Mouse (Mus musculus) liver, embryonic 14.5 days (tissue): ENCODE data around the gene Cd109. TPM values are rescaled to one million over a fixed set of nuclear protein-coding genes. Genes with fewer than 3 reads are reported as not detected.
A peak's percentile ranks its signal among the peaks of the same experiment; 100 is the strongest.

ENCODE experiments used
- ATAC-seq: fragments of 200-750 bp; cut with Nextera tagmentation; 2 replicates; pipeline ENCODE4 v1.8.0; 2017; ENCODE audit warnings: moderate number of reproducible peaks, mild to moderate bottlenecking, moderate library complexity; ENCODE audit not compliant: insufficient read depth
- DNase-seq, 3 experiments: peaks; one replicate each; pipeline ENCODE4 v3.0.0-alpha.2; 2012 to 2013; ENCODE audit warnings: low read depth in 3 of 3, low spot score in 3 of 3
- H3K27ac ChIP-seq: fragments of 300-500 bp; sonication (generic); 2 replicates; pipeline ENCODE4 v1.5.1; 2014; ENCODE audit warnings: moderate library complexity, mild to moderate bottlenecking, control low read depth, inconsistent platforms
- H3K27me3 ChIP-seq: fragments of 300-500 bp; sonication (generic); 2 replicates; pipeline ENCODE4 v1.6.1; 2014; ENCODE audit warnings: mild to moderate bottlenecking, low read length, moderate library complexity; ENCODE audit not compliant: control insufficient read depth, insufficient read depth
- H3K36me3 ChIP-seq: fragments of 300-500 bp; sonication (generic); replicated peaks from 2 replicates; pipeline ENCODE4 v1.6.1; 2014; ENCODE audit warnings: low read depth; ENCODE audit not compliant: control insufficient read depth, insufficient read depth
- H3K4me1 ChIP-seq, 2 experiments: fragments of 200-500 bp in 1 of 2; fragments of 300-500 bp in 1 of 2; sonication (generic) in 1 of 2; replicated peaks; 2 replicates each; pipeline ENCODE4 v1.6.1; 2012 to 2014; ENCODE audit warnings: antibody characterized with exemption in 1 of 2, inconsistent platforms in 1 of 2, low read length in 1 of 2; ENCODE audit not compliant: control insufficient read depth in 2 of 2, insufficient read depth in 2 of 2
- H3K4me2 ChIP-seq: fragments of 300-500 bp; sonication (generic); 2 replicates; pipeline ENCODE4 v1.6.1; 2014; ENCODE audit warnings: low read depth, mild to moderate bottlenecking, control low read depth, moderate library complexity
- H3K4me3 ChIP-seq, 2 experiments: fragments of 200-500 bp in 1 of 2; fragments of 300-500 bp in 1 of 2; sonication (generic) in 1 of 2; 2 replicates each; pipeline ENCODE4 v1.5.1; 2012 to 2014; ENCODE audit warnings: low read depth in 2 of 2, low read length in 2 of 2, mild to moderate bottlenecking in 2 of 2, control low read depth in 1 of 2, inconsistent platforms in 1 of 2, moderate library complexity in 1 of 2; ENCODE audit not compliant: insufficient read depth in 1 of 2
- H3K9ac ChIP-seq: fragments of 300-500 bp; sonication (generic); replicated peaks from 2 replicates; pipeline ENCODE4 v1.6.1; 2014; ENCODE audit warnings: mild to moderate bottlenecking, control low read depth, moderate library complexity
- H3K9me3 ChIP-seq: fragments of 300-500 bp; sonication (generic); 2 replicates; pipeline ENCODE4 v1.6.1; 2016; ENCODE audit warnings: low read length, mixed read lengths; ENCODE audit not compliant: control insufficient read depth
- CTCF ChIP-seq: IDR thresholded peaks from 2 replicates; pipeline ENCODE4 v1.5.1; 2016; ENCODE audit warnings: antibody characterized with exemption, low read depth, control low read depth
- EP300 ChIP-seq: IDR thresholded peaks from 2 replicates; pipeline ENCODE4 v1.6.1; 2016; ENCODE audit warnings: antibody characterized with exemption, low read depth
- WGBS: fragments of 180-500 bp; shearing (Covaris S2); extraction: QIAGEN DNeasy Blood & Tissue Kit; methylation state at CpG from one replicate; pipeline ENCODE4 v1.1.7; 2014; ENCODE audit not compliant: insufficient replicate concordance; 5-methylcytosine and 5-hydroxymethylcytosine counted together
- polyA plus RNA-seq, 2 experiments: library from polyadenylated mRNA; depleted of rRNA in 1 of 2; stranded (reverse) in 1 of 2; unstranded in 1 of 2; fragments of >200 nt; fragmentation: Nextera tagmentation in 1 of 2; extraction: Ambion mirVana in 1 of 2; gene quantifications; 2 replicates each; pipeline versions ENCODE4 v1.2.1 to v1.2.3; 2012 to 2014

Cd109 gene
- polyA plus RNA-seq, 2 experiments, result 0.06 to 0.07 TPM

- DNase-seq (no peak), ATAC-seq (no peak)
- H3K27me3 ChIP-seq, result no peaks in the 10 kb centered on the region
- no peak overlapping the region for H3K27ac ChIP-seq
- no peak for TF ChIP-seq EP300
- TF ChIP-seq CTCF, result no peak
- WGBS, result 66% methylated on average over 13 of the region's 13 CpGs
- no peak overlapping the region for H3K4me2 ChIP-seq
- no peak overlapping the region for H3K9ac ChIP-seq
- no peak overlapping the region for H3K4me3 ChIP-seq
- H3K9me3 ChIP-seq, result no peaks in the 10 kb centered on the region
- no peaks in the 10 kb centered on the region for H3K4me1 ChIP-seq
- no peaks in the 10 kb centered on the region for H3K36me3 ChIP-seq
These were observed 56.2 kb downstream of the Cd109 start for GRCm38 (mm10) chr9:78671446-78671985.

GRCm38 (mm10) chr9:78700691-78701090 lies 85.3 kb downstream of the Cd109 start:
- Histone ChIP-seq H3K9me3 (no peaks in the 10 kb centered on the region), H3K4me1 (no peaks in the 10 kb centered on the region), H3K9ac (no peak overlapping the region), H3K36me3 (no peaks in the 10 kb centered on the region), H3K27me3 (no peaks in the 10 kb centered on the region), H3K4me3 (no peak overlapping the region), H3K27ac (no peak overlapping the region), H3K4me2 (no peak overlapping the region)
- DNase-seq (peak; percentile 13 to 22 (median 16)), ATAC-seq (no peak)
- 0% methylated on average over 1 of the region's 1 CpGs for WGBS
- TF ChIP-seq EP300, result no peak
- peak; percentile 81 for TF ChIP-seq CTCF

DNA sequence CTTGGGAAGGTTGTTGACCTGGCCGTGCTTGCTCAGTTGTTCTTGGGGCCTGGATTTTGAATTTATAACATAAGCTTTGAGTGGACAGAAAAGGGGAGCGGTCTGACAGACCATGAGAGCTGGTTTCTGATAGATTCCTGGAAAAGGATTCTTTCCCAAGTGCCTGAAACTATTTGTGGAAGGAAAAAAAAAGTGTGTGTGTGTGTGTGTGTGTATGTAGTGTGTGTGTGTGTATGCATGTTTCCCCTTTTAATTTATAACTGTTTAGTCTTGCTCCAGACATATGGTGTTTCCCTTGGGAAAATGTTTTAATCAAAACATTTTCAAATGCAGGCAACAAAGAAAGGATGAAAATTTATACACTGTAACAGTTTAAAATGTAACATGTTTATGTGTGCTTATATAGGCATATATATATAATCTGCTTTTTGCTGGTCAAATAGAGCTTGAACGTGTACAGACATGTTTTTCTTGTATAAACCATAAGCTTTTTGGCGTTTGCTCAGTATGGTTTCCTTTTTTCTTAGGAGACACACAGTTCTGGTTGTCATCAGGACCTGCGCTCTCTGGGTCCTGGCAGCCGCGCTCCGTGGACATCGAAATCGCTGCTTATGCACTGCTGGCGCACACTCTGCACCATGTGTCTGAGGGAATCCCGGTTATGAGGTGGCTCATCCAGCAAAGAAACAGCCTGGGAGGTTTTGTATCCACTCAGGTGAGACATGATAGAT lies 87.3 kb downstream of the Cd109 start:
- no peaks in the 10 kb centered on the region for H3K4me1 ChIP-seq
- H3K27ac ChIP-seq, result no peak overlapping the region
- H3K4me3 ChIP-seq, result no peak overlapping the region
- no peak overlapping the region for H3K4me2 ChIP-seq
- ATAC-seq (no peak), DNase-seq (no peak)
- TF ChIP-seq EP300 (no peak), CTCF (no peak)
- H3K9ac ChIP-seq, result no peak overlapping the region
- 80% methylated on average over 12 of the region's 12 CpGs for WGBS
- no peaks in the 10 kb centered on the region for H3K27me3 ChIP-seq
- H3K36me3 ChIP-seq, result no peaks in the 10 kb centered on the region
- no peaks in the 10 kb centered on the region for H3K9me3 ChIP-seq

DNA sequence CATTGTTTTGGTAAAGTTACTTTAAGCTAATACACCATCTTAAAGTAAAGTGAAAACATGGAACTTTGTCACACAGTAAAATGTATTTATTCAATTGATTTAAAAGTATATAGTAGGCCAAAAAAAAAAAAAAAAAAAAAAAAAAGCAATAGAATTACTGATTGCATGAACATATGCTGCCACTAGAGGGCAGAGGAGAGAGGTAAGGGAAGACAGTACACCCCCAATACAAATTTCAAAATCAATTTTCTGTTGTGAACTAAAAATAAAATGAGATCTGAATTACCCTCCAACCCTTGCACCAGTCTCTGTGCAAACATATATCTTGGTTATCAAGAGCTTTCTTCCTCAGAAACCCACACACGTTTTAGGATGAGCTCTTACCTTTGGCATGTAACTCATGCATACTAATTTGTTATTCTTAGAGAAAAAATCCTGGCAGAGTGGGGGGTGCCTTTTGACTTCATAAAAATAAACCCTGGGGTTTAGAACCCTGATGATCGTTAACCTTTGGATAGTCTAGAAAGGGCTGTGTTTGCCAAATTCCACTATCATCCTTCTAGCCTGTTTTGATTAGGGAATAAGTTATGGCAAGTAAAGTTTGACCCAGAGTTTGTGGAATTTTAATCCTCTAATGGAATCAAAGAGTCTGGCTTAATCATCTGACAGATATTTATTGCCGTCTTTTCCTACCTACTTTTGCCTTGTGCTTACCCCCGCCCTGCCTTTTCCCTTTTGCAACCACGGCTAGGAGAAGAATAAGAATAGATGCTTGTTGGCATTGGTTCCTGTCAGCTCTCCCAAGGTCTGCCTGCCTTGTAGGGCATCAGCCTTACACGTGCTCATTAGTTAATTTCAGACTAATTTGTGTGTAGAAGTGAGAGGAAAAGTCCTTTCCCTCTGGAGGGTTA lies 105.8 kb downstream of the Cd109 start:
- no peak overlapping the region for H3K9ac ChIP-seq
- no peaks in the 10 kb centered on the region for H3K27me3 ChIP-seq
- no peak overlapping the region for H3K27ac ChIP-seq
- TF ChIP-seq EP300 (no peak), CTCF (peak; percentile 42; the same call in 1 of the 2 replicates)
- no peak overlapping the region for H3K4me2 ChIP-seq
- ATAC-seq (no peak), DNase-seq (no peak)
- no peaks in the 10 kb centered on the region for H3K36me3 ChIP-seq
- H3K4me3 ChIP-seq, result no peak overlapping the region
- H3K9me3 ChIP-seq, result no peaks in the 10 kb centered on the region
- WGBS, result 65% methylated on average over 6 of the region's 6 CpGs
- no peaks in the 10 kb centered on the region for H3K4me1 ChIP-seq

DNA sequence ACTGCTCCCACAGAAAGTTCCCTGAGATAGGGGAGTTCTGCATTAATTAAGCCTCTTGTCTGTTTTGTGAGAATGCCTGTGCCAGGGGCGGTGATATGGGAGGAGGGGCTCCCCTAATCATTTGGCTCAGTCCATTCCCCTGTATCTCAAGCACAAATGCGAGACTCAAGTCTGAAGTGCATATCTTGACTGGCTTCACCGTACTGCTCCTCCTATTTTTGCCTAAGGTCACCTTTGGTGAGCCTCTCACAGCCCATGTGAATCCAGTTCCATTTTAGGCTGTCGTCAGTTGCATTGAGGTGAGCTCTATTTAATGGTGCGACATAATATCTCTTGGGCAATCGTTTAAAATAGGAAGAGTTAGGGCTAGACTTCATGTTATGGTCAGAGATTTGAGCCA lies 116.6 kb downstream of the Cd109 start:
- Histone ChIP-seq H3K27me3 (no peaks in the 10 kb centered on the region), H3K4me2 (no peak overlapping the region), H3K4me3 (no peak overlapping the region), H3K9ac (no peak overlapping the region), H3K4me1 (no peaks in the 10 kb centered on the region), H3K27ac (no peak overlapping the region), H3K36me3 (no peaks in the 10 kb centered on the region), H3K9me3 (no peaks in the 10 kb centered on the region)
- DNase-seq (no peak), ATAC-seq (no peak)
- WGBS, result 51% methylated on average over 6 of the region's 6 CpGs
- TF ChIP-seq CTCF (no peak), EP300 (no peak)
